Mouse (Mus musculus) retina, adult 2 months (tissue): Measurements from ENCODE around the gene Foxp1.

Experiments
- DNase-seq: peaks from one replicate; pipeline ENCODE4 v3.0.0-alpha.2; 2012; ENCODE audit warnings: low read depth, low spot score

Foxp1 gene

DNA sequence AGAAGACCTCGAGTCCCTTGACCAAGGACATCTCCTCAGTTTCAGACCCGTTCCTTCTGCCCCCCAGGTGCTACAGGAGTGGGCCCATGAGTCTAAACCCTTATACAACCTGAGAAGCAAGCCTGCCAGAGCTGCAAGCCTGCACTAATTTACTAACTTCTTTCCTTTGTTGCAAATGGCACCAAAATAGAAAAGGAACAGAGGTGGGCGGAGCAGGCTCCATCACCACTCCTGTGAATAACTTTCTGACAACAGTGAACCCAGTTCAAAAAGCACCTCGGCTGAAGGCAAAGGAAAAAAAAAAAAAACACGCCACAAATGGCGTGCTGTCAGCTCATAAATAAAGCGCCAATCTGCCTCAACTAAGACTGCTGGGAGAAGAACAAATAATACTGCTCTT lies 81.4 kb downstream of the Foxp1 start:
- no peak for DNase-seq

DNA sequence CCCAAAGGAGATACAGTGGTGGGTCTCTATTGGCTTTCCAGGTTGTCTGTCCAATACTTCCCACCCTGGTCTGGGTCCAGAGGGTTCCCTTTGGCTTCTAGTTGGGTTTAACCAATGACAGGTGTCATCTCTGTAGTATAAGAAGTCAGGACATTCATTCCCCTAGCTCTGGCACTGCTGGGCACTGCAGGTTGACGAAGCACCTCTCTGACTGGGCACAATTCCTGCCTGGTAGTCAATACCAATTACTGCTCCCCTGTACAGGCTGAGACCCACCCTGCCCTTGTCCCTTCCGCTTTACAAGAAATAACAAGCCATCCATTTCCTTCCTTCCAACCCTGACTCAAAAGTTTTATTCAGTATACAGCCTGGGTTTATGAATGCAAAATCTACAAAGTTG lies 81.9 kb downstream of the Foxp1 start:
- no peak for DNase-seq

DNA sequence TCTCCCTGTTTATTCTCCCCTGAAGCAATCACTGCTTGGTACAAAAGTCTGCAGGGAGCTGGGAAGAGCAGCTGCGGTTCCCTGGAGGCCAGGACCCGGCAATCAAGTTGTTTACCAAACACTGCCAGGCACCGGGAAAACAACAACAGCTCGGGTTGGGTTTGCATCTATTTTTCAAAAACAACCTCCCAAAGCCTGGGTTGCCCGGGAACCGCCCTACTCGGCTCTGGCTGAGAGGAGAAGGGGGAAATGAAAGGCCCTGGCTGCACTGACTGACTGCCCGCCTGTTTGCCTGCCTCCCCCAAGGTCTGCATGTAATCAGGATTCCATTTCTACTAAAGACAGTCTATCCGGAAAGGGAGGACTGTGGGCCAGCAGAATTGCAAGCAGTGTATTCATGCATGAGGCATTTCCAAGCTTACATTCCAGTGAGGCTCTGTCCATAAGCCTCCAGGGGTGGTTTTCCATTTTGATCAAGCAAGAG lies 82.6 kb downstream of the Foxp1 start:
- no peak for DNase-seq

DNA sequence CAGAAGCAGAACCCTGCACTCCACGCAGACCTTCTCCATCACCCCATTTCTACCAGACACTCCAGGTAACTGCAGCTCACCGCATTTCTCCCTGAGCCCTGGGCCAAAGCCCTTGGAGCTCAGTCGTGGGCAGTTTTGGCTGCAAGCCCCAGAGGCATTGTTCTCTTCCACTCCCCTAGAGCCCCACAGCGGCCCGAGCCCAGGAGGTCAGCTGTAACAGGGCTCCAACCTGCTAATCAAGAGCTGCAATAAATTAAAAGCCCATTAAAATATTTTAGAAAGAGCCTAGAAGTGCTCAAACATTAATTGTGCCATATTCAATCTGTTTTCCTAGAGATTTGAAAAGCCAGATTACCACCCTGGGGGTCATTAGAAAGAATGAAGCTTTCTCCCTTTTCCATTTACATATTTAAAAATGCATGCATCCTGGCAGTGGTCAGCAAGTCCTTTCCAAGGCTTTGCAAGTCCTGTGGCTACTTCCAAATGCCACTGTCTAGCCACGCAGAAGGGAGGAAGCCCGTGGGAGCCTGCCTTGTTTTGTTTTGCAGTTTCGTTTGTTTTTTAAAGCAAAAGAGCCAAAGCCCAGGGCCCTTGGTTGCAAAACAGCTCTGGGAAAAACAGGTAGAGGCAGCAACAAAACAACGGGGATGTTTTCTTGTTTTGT lies 83.2 kb downstream of the Foxp1 start:
- DNase-seq, result no peak

DNA sequence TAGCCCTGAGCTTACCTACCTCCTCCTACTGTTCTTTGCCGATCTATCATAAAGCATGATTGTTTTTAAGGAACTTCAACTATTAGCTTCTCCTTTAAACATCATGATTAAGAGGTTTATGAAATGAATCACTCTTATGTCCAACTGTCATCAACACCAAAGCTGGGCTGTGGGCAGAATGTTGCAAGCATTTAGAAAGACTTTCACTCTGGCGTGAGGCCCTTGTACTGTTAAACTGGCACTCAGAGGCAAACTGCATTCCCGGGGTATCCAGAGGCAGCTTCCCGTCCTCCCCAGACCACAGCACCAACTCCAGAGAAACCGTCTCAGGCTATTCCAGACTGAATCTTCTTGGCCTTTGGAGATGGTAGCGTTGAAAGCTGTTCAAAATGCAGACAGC lies 86.2 kb downstream of the Foxp1 start:
- no peak for DNase-seq

DNA sequence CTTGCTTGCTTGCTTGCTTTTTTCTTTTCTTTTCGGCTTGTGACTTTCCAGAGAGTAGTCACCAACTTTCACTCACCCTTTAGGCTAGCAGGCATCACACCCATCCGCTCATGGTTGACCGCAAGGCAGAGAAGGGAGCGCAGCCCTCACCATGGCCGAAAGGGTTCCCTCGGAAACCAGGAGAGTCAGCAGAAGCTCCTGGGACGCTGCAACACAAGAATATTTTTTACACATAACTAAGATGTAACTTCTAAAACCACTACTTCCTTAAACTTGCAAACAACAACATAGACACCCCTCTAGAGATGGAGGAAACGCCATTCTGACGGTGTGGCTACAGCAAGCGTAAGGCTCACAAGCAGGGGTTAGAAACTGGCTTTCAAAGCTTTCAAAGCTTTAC lies 87.4 kb downstream of the Foxp1 start:
- no peak for DNase-seq

DNA sequence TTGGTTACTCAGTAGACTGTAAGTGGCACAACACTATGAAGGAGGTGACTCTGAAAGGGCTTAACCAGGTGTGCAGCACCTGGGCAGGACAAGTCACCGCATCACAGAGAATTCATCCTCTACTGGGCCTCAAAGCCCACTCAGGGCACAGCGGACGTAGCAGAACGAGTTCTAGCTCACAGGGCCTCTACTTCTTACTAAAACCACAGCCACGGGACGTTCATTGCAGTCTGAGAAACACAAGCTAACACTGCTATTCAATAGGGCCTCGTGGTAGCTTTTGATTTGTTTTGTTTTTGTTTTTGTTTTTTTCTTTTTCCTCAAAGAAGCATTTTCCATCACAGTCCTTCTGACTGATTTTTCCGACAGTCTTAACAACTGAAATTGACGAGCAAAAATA lies 89.5 kb downstream of the Foxp1 start:
- DNase-seq, result no peak

DNA sequence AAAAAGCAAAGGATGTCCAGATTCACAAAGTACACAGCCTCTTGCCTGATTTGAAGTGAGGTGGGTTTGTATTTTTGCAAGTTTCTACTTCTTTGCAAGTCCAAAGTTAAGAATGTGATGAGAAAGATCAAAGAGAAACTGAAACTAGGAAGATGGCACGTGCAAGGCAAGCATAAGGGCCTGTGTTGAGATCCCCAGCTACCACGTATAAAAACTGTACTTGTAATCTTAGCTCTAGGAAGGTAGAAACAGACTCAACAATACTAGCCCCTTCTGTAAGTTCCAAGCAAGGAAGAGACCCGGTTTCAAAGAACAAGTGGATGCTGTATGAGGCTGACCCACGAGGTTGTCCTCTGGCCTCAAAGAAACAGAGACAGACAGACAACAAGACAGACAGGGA lies 90.6 kb downstream of the Foxp1 start:
- DNase-seq, result no peak

DNA sequence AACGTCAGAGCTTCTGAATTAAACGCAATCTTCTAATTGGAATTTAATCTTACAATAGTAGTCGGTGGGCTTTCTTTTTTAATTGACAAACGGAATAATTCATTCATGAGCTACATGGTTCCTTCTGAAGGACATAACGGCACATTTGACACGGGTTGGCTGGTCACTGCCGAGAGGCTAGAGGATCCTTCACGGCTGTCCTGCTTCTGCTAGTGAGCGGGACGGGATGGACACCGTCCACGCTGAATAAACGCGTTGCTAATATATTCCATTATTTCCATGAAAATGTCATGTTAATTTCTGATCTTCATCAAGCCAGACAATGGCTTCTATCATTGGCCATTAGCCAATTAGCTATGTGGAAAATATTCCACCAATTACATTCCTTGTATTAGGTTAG lies 92.0 kb downstream of the Foxp1 start:
- no peak for DNase-seq

DNA sequence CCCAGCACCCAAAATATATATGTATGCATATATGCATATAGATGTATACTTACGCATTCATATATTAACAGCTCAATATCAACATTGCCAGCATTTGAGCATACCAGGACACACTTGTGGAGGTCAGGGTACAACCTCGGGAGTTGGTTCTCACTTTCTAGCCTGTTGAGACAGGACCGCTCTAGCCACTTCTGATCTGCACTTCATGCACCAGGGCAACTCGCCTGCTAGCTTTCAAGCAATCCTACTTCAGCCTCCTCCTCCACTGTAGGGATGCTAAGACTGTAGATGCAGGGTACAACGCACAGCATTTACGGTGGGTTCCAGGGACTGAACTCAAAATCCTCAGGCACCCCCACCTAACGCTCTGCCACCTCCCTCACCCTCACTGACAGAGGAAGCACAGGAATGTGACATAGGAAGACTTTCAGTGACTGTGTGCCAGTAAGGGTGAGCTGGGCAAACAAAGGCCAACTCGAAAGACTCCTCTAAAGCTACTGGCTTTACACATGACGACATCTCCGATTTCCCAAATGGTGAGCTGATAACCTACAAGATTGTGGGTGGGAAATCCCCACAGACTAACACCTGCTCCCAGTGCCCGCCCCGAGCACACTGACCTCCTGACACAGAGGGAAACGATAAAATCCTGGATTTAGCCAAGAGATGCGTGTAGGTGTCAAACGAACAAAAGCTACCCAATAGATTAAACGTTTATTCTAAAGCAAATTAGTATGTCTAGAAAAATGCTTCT lies 93.0 kb downstream of the Foxp1 start:
- DNase-seq, result no peak

DNA sequence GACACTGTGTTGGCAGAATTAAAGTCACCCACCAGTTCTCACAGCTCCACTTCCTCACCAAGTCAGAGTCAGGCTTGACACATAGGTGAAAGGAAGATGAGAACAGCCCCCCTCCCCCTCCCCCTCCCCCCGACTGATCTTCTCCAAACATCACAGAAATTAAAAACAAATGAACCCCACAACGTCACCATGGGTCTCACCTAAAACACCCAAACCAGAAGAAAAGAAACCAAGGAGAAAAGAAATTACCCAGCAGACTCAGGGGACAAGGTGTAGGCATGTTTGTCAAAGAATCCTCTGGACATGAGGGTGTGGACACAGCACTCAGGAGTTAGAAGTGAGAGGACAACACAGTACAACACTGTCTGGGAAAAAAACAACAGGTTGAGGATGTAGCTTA lies 93.6 kb downstream of the Foxp1 start:
- DNase-seq, result no peak

DNA sequence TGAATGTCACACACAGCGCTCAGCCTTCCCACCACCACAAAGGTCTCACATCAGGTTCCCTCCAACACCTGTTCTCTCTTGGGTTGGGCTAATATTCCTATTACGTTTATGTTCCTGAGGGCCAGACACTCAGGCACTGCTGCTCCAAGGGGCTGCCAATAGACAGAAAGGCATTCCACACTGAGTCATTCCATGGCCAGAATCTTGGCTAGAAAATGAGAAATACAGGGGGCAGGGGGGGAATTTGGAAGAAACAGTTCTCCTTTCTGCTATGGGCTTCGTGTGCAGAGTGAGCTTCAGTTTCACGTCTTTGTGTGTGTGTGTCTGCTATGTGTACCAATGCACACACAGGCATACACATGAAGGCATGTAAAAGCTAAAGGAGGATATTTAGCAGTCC lies 95.2 kb downstream of the Foxp1 start:
- DNase-seq, result no peak

DNA sequence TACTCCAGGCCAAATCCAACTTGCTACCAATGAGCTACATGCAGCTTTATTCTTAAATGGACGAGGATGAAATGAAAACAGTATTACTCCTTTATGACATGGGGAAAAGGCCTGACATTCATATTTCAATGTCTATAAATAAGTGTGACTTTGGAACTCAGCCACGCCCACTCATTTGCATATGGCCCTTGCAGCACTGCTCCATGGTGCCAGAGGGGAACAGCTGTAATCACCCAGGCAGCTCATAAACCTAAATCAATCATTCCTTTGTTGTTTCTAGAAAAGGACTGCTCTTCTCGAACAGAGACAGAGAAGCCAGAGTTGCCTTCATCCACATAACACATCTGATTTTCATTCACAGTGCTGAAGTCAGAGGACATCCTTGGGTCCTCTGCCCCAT lies 97.5 kb downstream of the Foxp1 start:
- DNase-seq, result no peak

DNA sequence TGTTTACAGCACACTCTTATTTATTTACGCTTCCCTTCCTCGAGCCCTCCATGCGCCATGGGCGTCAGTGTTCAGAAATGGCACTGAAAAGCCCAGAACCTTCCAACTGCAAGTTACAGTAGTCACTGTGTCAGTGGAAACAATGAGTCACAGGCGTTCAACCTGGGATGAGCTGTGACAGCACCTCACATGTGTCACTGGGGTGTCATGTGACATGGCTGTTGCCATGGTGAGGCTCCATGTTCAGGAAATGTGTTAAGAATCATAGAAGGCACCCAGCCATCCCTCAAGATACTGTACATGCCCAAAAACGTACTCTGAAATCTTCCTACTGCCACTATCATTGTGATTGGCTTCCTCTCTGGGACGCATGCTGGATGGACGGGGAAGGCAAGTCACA lies 101.9 kb downstream of the Foxp1 start:
- no peak for DNase-seq

DNA sequence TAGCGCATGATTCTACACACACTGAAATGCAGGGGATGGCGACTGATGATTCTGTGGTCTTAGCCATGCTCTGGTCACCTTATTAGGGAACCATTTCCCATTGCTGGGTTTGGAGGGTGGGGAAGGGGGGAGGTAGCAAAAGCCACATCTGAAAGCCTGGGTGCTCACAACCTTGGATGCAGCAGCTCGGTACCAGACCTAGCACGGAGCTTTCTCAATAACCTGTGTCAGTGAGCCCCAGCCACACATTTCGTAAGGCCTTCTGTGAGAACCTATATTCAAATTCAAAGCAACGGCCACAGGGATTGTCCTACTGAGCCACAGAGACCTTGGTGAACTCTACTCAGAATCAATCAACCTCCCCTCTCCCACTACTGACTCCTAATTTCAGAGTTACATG lies 109.9 kb downstream of the Foxp1 start:
- no peak for DNase-seq

DNA sequence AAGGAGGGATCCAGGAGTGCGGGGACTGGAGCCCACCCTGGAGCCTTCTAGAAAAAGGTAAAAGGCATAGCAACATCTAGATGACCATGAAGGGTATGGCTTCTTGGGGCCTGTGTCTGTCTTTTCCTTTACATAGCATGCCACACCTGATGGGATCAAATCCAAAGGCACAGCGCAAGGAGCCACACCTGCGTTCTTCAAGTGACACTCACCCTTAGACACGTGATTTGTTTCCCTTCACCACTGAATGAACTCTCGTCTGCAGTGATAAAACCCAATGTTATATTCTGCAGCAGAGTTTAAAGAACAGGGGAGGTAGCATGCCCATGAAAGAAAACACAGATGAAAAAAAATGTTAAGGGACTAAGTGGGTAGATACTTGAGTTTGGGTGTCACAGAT lies 112.9 kb downstream of the Foxp1 start:
- DNase-seq, result no peak

DNA sequence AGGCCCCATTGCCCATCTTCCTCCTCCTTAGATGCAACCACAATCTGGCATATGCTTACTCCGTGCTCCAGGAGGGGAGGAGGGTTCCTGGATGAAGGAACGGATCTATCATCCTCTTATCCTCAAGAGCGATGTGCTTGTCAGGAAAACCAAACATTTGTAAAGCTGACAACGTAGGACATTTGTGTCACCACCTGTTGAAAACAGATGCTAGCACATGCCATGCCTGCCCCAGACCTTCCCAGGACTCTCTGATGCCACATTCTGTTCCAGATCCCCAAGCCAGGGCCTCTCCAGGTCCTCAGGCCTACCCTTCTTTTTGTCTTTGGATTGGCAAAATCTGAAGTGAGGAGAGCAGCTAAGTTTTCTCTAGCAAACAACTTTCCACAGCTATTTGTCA lies 113.6 kb downstream of the Foxp1 start:
- no peak for DNase-seq

DNA sequence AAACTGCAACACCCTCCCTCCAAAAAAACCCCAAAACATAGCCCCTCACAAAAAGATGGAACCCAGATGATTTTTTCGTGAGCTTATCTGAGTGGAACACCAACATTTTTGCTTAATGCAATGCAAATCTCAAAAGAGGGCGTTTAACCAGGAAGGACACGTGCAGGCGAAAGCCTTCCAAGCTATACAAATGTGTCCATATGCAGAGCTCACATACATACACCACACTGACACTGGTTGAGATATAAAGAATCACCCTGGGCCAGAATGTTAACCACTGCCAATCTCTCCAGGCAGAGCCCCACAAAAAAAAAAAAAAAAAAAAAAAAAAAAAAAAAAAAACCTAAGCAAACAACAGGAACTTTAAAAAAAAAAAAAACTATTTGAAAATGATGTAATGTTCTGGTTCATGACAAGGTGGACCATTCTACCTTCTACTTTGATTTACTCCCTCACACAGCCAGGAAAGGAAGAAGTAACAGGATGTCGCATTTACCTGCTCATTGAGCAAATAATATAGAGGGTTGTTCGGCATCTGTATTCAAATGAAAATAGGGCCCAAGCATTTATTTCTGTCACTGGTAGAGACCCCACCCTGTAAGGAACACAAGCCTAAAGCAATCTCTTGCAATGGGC lies 118.6 kb downstream of the Foxp1 start:
- DNase-seq, result no peak

DNA sequence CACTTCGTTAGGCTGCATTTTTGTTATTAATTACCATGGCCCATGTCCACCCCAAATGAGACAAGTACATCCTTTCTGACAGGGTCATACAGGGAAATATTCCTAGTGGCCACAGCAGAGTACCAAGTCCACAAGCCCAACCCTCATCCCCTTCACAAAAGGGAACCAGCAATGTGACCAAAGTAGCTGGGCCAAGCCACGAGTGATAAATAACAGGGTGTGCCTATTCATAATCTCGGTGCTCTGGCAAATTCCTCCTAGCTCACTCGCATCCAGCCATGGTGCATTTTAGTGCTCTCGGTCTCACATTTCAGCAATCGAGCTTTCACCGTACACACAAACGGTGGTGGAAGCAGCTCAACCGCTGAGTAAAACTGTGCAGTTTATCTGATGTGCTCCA lies 119.6 kb downstream of the Foxp1 start:
- no peak for DNase-seq

DNA sequence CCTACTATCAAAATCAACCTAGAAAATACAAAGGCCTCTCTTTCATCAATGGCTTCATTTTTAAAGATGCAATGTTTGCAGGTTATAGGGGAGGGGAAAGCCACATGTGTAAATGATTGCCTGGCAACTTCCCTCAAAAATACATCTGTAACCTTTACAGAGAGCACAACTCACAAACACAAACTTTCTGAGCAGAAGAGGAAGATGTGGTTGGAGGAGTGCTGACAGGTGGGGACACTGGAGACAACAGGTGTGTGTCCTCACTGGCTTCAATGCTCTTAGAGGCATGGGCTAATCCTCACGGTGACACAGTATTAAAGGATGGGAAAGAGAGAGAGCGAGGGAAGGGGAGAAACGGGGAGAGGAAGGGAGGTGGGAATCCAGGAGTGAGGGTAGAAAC lies 120.2 kb downstream of the Foxp1 start:
- DNase-seq, result no peak

DNA sequence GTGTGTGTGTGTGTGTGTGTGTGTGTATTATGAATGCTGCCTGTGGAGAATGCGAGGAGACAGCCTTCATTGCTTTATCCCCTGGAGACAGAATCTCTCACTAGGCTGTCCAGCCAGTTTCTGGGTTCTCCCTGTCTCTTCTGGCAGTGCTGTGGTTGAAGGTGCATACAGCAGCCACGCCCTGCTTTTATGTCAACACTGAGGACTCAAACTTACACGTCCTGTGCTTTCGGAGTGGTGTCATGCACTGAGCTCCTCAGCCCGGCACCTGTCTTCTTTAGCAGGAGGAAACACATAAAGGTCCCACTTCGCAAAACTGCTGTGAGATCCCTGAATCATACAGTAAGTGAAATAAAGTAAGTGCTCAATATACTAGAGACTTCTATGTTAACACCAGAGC lies 120.7 kb downstream of the Foxp1 start:
- no peak for DNase-seq

DNA sequence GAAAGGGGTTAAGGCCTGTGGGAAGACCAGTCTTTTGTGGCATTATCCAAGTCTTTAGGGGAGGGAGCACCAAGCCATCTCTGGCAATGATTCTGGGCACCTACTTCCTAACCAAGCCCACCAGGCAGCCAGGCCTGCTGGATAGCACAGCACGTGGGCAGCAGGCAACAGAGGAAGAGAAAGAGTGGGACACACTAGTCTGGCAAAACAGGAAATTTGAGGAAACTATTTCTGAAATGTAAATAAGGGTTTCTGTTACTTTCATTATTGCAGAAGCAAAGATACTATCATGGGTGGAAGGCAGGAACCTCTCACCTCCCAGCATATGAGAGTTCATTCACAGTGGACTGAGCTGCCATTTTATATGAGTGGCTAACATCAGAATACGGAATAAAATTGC lies 121.3 kb downstream of the Foxp1 start:
- DNase-seq, result no peak

DNA sequence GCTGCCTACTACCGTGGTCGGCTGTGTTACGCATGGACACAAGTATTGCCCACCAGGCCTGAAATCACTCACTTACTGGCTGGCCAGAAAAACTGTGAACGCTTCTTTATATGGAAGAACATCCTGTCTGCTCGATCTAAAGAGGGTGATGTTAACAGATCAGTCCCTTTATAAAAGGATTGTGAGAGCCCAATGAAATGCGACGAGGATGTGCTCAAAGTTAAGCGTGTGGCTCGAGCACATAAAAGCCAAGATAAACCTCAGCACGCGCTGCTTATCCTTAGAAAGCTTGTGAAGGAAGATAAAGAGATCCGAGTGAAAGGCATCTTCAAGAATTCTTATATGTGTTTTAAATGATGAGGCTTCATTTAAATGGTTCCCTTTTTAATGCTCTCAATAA lies 126.8 kb downstream of the Foxp1 start:
- no peak for DNase-seq
